In the genomic region with DNA sequence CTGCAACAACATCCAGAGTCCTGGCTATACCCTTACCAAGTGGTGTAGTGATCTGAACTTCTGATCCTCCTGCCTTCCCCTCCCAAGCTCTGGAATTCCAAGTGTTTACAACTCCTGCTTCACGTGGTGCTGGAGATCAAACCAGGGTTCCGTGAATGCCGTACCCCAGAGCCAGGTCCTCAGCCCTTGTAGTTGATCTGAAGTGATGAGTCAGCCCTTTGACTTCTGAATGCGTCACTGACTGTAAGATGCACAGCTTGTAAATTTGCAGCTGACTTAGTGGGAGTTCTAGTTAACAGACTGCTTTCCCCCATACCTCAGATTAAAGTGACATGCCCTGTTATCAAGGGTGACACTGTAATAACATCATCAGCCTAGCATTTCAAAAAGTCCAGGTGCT, we compare ENCODE assay signal across 13 mouse cellular contexts. TPM values are rescaled to one million over a fixed set of nuclear protein-coding genes. Genes with fewer than 3 reads are reported as not detected.
A peak's percentile ranks its signal among the peaks of the same experiment; 100 is the strongest.
DNase-seq lines count a peak whose midpoint lies in the region; ATAC-seq and TF ChIP-seq lines count a peak whose summit lies in the region.
"Had no signal": no experiment of that assay in that cellular context is flagged by ENCODE, and none has a peak within 500 bp of the region (broad histone marks: within the 10 kb centered on the region; RNA-seq: fewer than 3 reads in every experiment).

No protein-coding gene starts in this region.

- H3K27me3 ChIP-seq in Patski, result no peaks in the 10 kb centered on the region
- no peaks in the 10 kb centered on the region for H3K27me3 ChIP-seq in stomach, postnatal 0 days (ENCODE audit: control insufficient read depth, insufficient read depth, low read length)
- no peaks in the 10 kb centered on the region for H3K27me3 ChIP-seq in forebrain, embryonic 13.5 days
- H3K27me3 ChIP-seq: hindbrain, embryonic 13.5 days; midbrain, embryonic 12.5 days had no signal

- ATAC-seq in Patski, result peak; percentile 72
- ATAC-seq in stomach, postnatal 0 days (ENCODE audit: low FRiP score, low TSS enrichment), result peak; percentile 43; the same call in 1 of the 2 replicates
- no peak for ATAC-seq in forebrain, embryonic 13.5 days

- H3K4me2 ChIP-seq in stomach, postnatal 0 days (replicated peaks; ENCODE audit: low read depth), result no peak overlapping the region
- no peak overlapping the region for H3K4me2 ChIP-seq in forebrain, embryonic 13.5 days
- H3K4me2 ChIP-seq: hindbrain, embryonic 13.5 days; midbrain, embryonic 12.5 days had no signal

- CTCF ChIA-PET in Patski (lab: Charles Lee), result interaction anchor here (0.8 to 2.1 kb wide), 4 partner anchors 20 to 211 kb away, joined by 3 to 4 read pairs (median 4); no protein-coding TSS in a partner anchor

- POLR2A ChIA-PET in Patski (lab: Charles Lee), result interaction anchor here (0.6 to 1.7 kb wide), 5 partner anchors 8 to 15 kb away, joined by 3 to 4 read pairs (median 3); no protein-coding TSS in a partner anchor

- TF ChIP-seq EP300 in stomach, postnatal 0 days (optimal IDR thresholded peaks at IDR 0.05), result no peak

- in situ Hi-C loops in Patski (cut with MboI; ENCODE audit: low pct_unique_long_range_greater_than_20kb), result no loop called here

- H3K4me1 ChIP-seq in stomach, postnatal 0 days (replicated peaks; ENCODE audit: control insufficient read depth, insufficient read depth), result peaks cover 20% of the 10 kb centered on the region
- H3K4me1 ChIP-seq in forebrain, embryonic 13.5 days, result peaks cover 82% of the 10 kb centered on the region

- no peak overlapping the region for H3K4me3 ChIP-seq in layer of hippocampus, adult 2 months
- no peak overlapping the region for H3K4me3 ChIP-seq in stomach, postnatal 0 days (ENCODE audit: low read depth, low read length)
- H3K4me3 ChIP-seq in forebrain, embryonic 13.5 days, result no peak overlapping the region
- H3K4me3 ChIP-seq: erythroblast, embryonic 14.5 days; hindbrain, embryonic 13.5 days; midbrain, embryonic 12.5 days had no signal

- peak overlapping the region; percentile 72; the same call in 1 of the 2 replicates for H3K27ac ChIP-seq in layer of hippocampus, adult 2 months
- H3K27ac ChIP-seq in stomach, postnatal 0 days (replicated peaks), result peak overlapping the region; percentile 35; the same call in 1 of the 2 replicates
- no peak overlapping the region; the same call in 1 of the 2 replicates for H3K27ac ChIP-seq in forebrain, embryonic 13.5 days
- H3K27ac ChIP-seq: hindbrain, embryonic 13.5 days; midbrain, embryonic 12.5 days had no signal

- H3K9me3 ChIP-seq in stomach, postnatal 0 days (ENCODE audit: control insufficient read depth, low read length), result no peaks in the 10 kb centered on the region
- H3K9me3 ChIP-seq in forebrain, embryonic 13.5 days (replicated peaks), result no peaks in the 10 kb centered on the region
- H3K9me3 ChIP-seq: hindbrain, embryonic 13.5 days; midbrain, embryonic 12.5 days had no signal

- WGBS in stomach, postnatal 0 days, result 20% methylated on average over 4 of the region's 4 CpGs
- 60% methylated on average over 4 of the region's 4 CpGs for WGBS in forebrain, embryonic 13.5 days

- H3K9ac ChIP-seq in stomach, postnatal 0 days (ENCODE audit: low read length), result no peak overlapping the region
- H3K9ac ChIP-seq in forebrain, embryonic 13.5 days, result no peak overlapping the region
- H3K9ac ChIP-seq: hindbrain, embryonic 13.5 days; midbrain, embryonic 12.5 days had no signal

- H3K36me3 ChIP-seq in stomach, postnatal 0 days (ENCODE audit: control insufficient read depth, insufficient read depth, low read length), result no peaks in the 10 kb centered on the region
- H3K36me3 ChIP-seq in forebrain, embryonic 13.5 days (ENCODE audit: poor library complexity, severe bottlenecking), result no peaks in the 10 kb centered on the region
- H3K36me3 ChIP-seq: hindbrain, embryonic 13.5 days; midbrain, embryonic 12.5 days had no signal

- DNase-seq in layer of hippocampus, adult 2 months (ENCODE audit: low spot score in 2 of 2), result no peak
- DNase-seq in layer of hippocampus, postnatal 14 days (ENCODE audit: low spot score in 2 of 2), result no peak
- DNase-seq in Patski (ENCODE audit: low read depth, low spot score), result no peak
- peak; percentile 56 to 63 for DNase-seq in lung, adult 18-20 months
- DNase-seq in stomach, postnatal 0 days (ENCODE audit: low spot score), result no peak
- no peak for DNase-seq in thymus, postnatal 36 days
- no peak for DNase-seq in thymus, adult 18-20 months
- DNase-seq: cerebellum, adult 11 months; left cerebral cortex, postnatal 4 days had no signal

- TF ChIP-seq CTCF in layer of hippocampus, adult 2 months (conservative IDR thresholded peaks at IDR 0.05), result no peak
- TF ChIP-seq CTCF in Patski (IDR thresholded peaks at IDR 0.05), result no peak
- no peak for TF ChIP-seq CTCF in stomach, postnatal 0 days (IDR thresholded peaks at IDR 0.05; ENCODE audit: low read depth)

RNA-seq across cellular contexts. Expression of a gene that starts 8.9 kb away (rescaled TPM):
- 10 to 100 TPM; 44.5 to 46.3 TPM for total RNA-seq in layer of hippocampus, adult 2 months (2021)
- 10 to 100 TPM; 36.0 to 40.0 TPM for total RNA-seq in layer of hippocampus, postnatal 14 days (2021)
- 141 TPM for polyA plus RNA-seq in Patski (2021)
- 16.8 and 24.2 TPM in 2 replicates for polyA plus RNA-seq in stomach, postnatal 0 days (2015; fragmentation: Nextera tagmentation; extraction: Ambion mirVana)
- 12.8 and 14.1 TPM in 2 replicates for polyA plus RNA-seq in forebrain, embryonic 13.5 days (2015; fragmentation: Nextera tagmentation; extraction: Ambion mirVana)

Comparison
In these comparisons a context has a peak if more than half of its experiments do, and no peak if none do; other contexts are left out.
1. DNase-seq: peak in lung, adult 18-20 months (2 of 2); none in layer of hippocampus, adult 2 months (0 of 2), layer of hippocampus, postnatal 14 days (0 of 2), Patski (single experiment), stomach, postnatal 0 days (single experiment), thymus, postnatal 36 days (0 of 2) and thymus, adult 18-20 months (0 of 2).